Mouse (Mus musculus) olfactory bulb, adult 2 months (tissue): ENCODE results near the gene Scnm1. TPM values are rescaled to one million over a fixed set of nuclear protein-coding genes. Genes with fewer than 3 reads are reported as not detected.

ENCODE experiments used
- H3K27ac ChIP-seq: fragments of 200-500 bp; 2 replicates; pipeline ENCODE4 v1.5.1; 2012; ENCODE audit warnings: low read depth, low read length; ENCODE audit not compliant: insufficient read depth
- H3K4me1 ChIP-seq: fragments of 200-500 bp; 2 replicates; pipeline ENCODE4 v1.6.1; 2012; ENCODE audit warnings: low read length; ENCODE audit not compliant: control insufficient read depth, insufficient read depth
- H3K4me3 ChIP-seq: fragments of 200-500 bp; 2 replicates; pipeline ENCODE4 v1.5.1; 2012; ENCODE audit warnings: mild to moderate bottlenecking, low read depth, low read length, moderate library complexity; ENCODE audit not compliant: insufficient read depth
- CTCF ChIP-seq: fragments of 200-500 bp; IDR thresholded peaks from 2 replicates; pipeline ENCODE4 v1.5.1; 2012; ENCODE audit warnings: low read depth, mild to moderate bottlenecking, low read length, moderate library complexity; ENCODE audit not compliant: insufficient read depth
- POLR2A ChIP-seq: fragments of 200-500 bp; IDR thresholded peaks from 2 replicates; pipeline ENCODE4 v1.6.1; 2012; ENCODE audit warnings: mild to moderate bottlenecking, low read depth, low read length, moderate library complexity; ENCODE audit not compliant: insufficient read depth
- WGBS: fragments of 180-500 bp; shearing (Covaris S2); methylation state at CpG from one replicate; pipeline ENCODE4 v1.1.7; 2018; 5-methylcytosine and 5-hydroxymethylcytosine counted together
- polyA plus RNA-seq: library from polyadenylated mRNA; stranded (reverse); fragments of >200 nt; gene quantifications from 2 replicates; pipeline ENCODE4 v1.2.4, GENCODE M21; 2012; ENCODE audit warnings: low replicate concordance; ENCODE audit not compliant: missing spikeins, insufficient read depth, insufficient read length

Gene Scnm1
- polyA plus RNA-seq, 1 experiment: not detected

DNA sequence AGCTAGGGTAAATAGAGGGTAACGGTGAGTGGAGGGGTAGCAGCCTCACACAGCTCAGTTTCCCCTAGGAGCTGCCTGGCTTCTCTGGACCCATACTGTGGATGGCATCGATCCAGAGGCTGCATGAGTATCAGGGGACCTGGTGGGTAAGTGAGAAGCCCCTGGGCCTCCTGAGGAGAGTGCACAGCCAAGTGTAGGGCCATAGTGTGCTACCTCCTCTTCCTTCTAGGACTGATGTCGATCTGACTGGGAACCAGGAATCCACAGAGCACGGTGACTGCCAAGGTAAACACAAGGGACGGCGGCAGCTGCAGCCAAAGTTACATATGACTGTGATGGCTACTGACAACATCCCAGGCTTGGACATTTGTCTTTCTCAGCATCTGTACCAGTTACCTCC is 37.3 kb upstream of the Scnm1 start:
- 91% methylated on average over 6 of the region's 6 CpGs for WGBS
- H3K27ac ChIP-seq: no peak overlapping the region
- peaks cover 10% of the 10 kb centered on the region for H3K4me1 ChIP-seq
- H3K4me3 ChIP-seq: no peak overlapping the region
- no peak for TF ChIP-seq CTCF
- no peak for TF ChIP-seq POLR2A

- no peak overlapping the region for H3K4me3 ChIP-seq
- TF ChIP-seq POLR2A (no peak), CTCF (no peak)
- 91% methylated on average over 10 of the region's 10 CpGs for WGBS
- H3K4me1 ChIP-seq: peaks cover 10% of the 10 kb centered on the region
- no peak overlapping the region for H3K27ac ChIP-seq
Observed at GRCm38 (mm10) chr3:95169996-95170395, 36.2 kb upstream of the Scnm1 start.

- Histone ChIP-seq H3K4me1 (peaks cover 25% of the 10 kb centered on the region), H3K4me3 (no peak overlapping the region), H3K27ac (no peak overlapping the region)
- TF ChIP-seq CTCF (no peak), POLR2A (no peak)
- WGBS: 86% methylated on average over 5 of the region's 5 CpGs
Observed at GRCm38 (mm10) chr3:95164840-95165239, 31.0 kb upstream of the Scnm1 start.

DNA sequence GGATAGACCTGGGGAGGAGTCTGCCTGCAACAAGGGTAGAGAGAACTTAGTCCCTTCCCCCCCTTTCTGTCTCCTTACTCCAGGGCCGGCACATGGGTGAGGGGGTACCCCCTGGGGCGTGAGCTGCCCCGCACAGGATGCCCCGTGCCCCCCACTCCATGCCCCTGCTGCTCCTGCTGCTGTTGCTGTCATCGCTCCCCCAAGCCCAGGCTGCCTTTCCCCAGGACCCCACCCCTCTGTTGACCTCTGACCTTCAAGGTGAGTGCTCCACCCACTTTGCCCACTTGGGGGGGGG is 30.4 kb upstream of the Scnm1 start:
- no peak overlapping the region for H3K27ac ChIP-seq
- TF ChIP-seq CTCF: no peak
- no peak for TF ChIP-seq POLR2A
- 71% methylated on average over 5 of the region's 5 CpGs for WGBS
- H3K4me1 ChIP-seq: peaks cover 29% of the 10 kb centered on the region
- H3K4me3 ChIP-seq: no peak overlapping the region

DNA sequence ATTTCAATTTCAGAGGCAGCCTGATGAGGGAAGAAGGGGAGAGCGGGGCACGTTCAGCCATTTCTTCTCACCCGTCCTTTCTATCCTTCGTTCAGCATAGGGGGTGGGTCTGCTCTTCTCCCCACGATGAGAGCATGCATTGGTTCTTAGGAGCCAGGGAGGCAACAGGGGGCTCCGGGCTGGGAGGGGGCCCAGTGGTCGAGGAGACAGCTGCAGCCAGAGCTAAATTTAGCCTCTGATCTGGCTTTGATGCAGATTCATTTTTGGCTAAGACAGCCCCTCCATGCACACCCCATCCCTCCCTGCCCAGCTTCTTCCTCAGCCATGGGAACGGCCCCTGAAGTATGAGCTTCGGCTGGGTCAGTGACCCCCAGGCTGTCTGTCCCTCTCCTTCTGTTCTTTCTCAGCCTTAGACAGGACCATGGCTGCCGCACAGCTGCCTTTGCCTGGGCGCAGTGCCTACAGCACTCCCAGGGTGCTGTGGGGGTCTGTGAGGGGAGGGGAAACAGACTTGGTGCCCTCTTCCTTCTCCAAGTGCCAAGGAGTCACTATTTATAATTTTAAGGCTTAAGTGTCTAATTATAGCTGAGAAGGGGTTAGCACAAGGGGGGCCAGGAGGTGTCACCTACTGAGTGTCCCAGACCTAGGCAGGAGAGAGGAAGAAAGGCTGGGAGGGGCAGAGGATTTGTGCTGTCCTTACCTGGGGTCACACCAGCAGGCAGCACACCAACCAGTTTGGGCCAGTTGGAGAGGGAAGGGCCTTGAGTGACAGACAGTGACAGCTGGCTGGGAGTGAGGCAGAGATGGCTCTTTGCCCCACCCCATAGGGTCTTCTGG is 29.8 kb upstream of the Scnm1 start:
- H3K27ac ChIP-seq: 0 out of 2 replicates have a peak overlapping the region, but pooled peaks have one; percentile 31
- no peak overlapping the region for H3K4me3 ChIP-seq

DNA sequence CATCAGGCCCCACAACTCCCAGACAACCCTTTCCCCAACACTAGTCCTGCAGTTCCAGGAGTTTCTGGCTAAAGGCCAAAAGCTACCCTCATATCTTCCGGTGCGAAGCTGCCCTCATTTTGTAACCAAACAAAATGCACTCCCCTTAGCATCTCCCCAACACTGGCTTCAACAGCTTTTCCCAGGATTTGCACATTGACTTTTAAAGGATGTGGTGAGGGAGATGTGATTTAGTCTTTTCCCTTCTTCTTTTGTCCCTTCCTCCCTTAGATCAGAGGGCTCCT is 28.5 kb upstream of the Scnm1 start:
- TF ChIP-seq POLR2A (no peak), CTCF (no peak)
- 35% methylated on average over 2 of the region's 2 CpGs for WGBS
- Histone ChIP-seq H3K27ac (peak overlapping the region; percentile 15; the same call in 1 of the 2 replicates), H3K4me3 (no peak overlapping the region), H3K4me1 (peaks cover 29% of the 10 kb centered on the region)

More for the DNA sequence above, 29.8 kb upstream of the Scnm1 start:
- 41% methylated on average over 11 of the region's 11 CpGs for WGBS
- TF ChIP-seq CTCF (no peak), POLR2A (no peak)
- peaks cover 29% of the 10 kb centered on the region for H3K4me1 ChIP-seq

DNA sequence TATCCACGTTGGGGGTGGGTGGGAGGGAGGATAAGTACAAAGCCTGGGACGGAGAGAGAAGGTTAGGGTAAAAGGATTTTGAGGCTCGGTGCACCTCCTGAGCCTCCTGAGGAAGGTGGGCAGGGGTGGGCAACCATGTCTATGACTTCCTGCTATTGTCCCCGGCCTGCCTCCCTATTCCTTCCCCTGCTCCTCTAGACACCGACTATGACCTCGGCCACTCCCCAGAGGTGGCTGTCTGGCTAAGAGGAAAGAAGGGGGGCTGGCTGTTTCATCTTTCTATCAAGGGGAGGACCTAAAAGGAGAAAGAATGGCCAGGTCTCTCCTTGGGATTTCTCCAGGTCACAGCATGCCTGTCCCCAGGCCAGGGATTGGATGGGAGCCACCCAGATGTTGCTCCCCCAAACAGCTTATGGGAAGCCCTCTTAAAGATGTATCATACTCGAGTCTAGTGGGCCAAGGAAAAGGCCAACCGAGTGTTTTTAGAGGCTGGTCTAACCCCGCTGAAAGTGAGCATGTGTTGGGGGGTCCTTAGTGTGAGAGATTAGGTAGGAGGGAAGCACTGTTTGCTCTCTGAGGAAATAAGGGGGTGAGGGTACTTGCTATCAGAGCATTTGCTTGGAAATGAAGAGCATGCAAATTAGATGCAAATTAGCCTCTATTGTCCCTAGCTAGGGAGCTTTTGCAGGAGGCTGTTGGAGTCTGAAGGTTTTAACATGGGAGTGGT is 28.0 kb upstream of the Scnm1 start:
- H3K27ac ChIP-seq: peak overlapping the region; percentile 15; the same call in 1 of the 2 replicates

DNA sequence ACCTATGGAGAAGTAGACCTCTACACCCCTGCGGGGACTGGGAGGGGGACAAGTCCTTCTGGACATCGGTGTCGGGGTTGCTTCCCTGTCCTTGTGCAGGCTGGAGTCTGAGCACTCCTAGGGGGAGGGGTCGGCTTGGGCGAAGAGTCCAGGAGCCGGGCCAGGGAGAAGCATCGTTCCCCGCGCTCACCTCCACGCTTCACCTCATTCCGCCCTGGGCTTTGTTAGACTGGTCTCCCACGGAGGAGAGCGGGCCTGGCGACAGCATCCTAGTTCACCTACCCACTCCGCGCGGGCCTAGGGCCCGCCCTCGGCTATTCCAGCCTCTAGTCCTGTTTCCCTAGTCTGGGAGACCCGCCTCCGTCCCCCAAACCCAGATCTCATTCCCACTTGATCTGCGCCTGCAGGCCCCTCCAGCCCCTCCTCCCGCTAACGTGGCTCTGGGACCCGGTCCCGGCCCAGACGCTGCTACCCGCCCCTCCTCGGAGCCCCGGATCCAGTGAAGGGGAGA is 27.3 kb upstream of the Scnm1 start:
- WGBS: under 1% methylated on average over 30 of the region's 30 CpGs
- Histone ChIP-seq H3K4me3 (peak overlapping the region; percentile 84), H3K27ac (0 out of 2 replicates have a peak overlapping the region, but pooled peaks have one; percentile 17), H3K4me1 (peaks cover 29% of the 10 kb centered on the region)
- TF ChIP-seq POLR2A: no peak
- no peak for TF ChIP-seq CTCF

More for the DNA sequence above, 28.0 kb upstream of the Scnm1 start:
- Histone ChIP-seq H3K4me3 (peak overlapping the region; percentile 84), H3K4me1 (peaks cover 29% of the 10 kb centered on the region)
- TF ChIP-seq CTCF (no peak), POLR2A (no peak)
- WGBS: 12% methylated on average over 9 of the region's 9 CpGs

DNA sequence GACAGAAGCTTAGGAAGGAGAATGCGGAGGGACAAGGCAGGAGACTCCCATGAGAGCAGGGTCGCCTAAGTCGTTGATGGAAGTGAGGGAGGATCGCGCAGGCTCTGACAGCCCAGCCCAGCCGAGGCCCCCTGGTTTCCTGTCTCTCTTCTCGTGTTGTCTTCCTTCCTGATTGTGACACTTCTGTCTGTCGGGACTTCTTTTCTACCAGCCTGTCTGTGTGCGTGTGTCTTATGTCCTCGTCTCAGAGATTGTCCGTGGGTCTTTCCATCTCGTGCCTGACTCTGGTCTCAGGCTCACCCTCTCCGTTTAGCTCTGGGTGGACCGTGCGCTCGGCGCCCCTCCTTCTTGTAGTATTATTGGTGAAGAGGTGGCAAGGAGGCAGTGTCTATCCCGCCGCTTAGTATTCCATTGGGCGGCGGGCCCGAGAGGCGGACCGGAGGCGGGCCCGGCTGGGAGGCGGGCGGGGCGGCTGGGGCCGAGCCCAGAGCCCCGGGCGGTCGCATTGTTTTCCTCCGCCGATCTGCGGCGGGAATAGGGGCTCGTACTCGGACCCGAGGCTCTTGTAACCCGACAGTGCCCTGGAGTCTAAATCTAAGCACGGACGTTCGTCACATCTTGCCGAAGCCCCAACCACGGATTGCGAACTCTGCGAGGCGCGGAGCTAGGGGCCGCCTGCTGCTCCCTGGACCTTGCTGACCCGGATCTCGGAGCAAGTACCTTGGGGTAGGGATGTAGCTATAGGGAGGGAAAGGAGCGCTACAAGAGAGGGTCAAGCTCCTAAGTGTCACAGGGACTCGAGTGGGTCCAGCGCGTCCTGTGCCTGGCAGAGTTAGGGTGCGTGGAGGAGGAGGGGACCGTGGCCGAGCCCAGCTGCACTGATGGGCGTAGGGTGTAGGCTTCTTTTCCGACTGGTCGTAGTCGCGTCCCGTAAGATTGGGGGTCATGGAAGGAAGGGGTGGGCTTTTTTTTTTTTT is 26.5 kb upstream of the Scnm1 start, which contains the start of gene Sema6c:
Gene Sema6c, plus strand, starts transcription at position 471 of the 977 bp plus-strand sequence.
- under 1% methylated on average over 66 of the region's 66 CpGs for WGBS
- Histone ChIP-seq H3K4me1 (peaks cover 29% of the 10 kb centered on the region), H3K27ac (0 out of 2 replicates have a peak within 1 kb of the TSS, but pooled peaks have one; percentile 17), H3K4me3 (peak within 1 kb of the TSS; percentile 84)
- TF ChIP-seq POLR2A (peak; percentile 44), CTCF (no peak)
